Mouse (Mus musculus): ENCODE results near the gene Frem3. TPM values are rescaled to one million over a fixed set of nuclear protein-coding genes. Genes with fewer than 3 reads are reported as not detected.

The Frem3 gene
- 0.27 and 0.39 TPM in 2 replicates for polyA plus RNA-seq (2014; fragmentation: Nextera tagmentation; extraction: Ambion mirVana)

GRCm38 (mm10) chr8:80610549-80611440, at the start of gene Frem3:
TSS of gene Frem3 (plus strand) at chr8:80611080.
- Histone ChIP-seq H3K27ac (ENCODE audit: low read length) (no peak within 1 kb of the TSS), H3K27me3 (ENCODE audit: control insufficient read depth, insufficient read depth, low read length) (peaks cover 14% of the 10 kb centered on the region; the same call in 1 of the 2 replicates), H3K9ac (replicated peaks; ENCODE audit: low read depth, low read length) (no peak within 1 kb of the TSS), H3K4me3 (ENCODE audit: low read depth, low read length) (0 out of 2 replicates have a peak within 1 kb of the TSS, but pooled peaks have one; percentile 4), H3K4me1 (ENCODE audit: control insufficient read depth, insufficient read depth, low read length) (peaks cover 6% of the 10 kb centered on the region; the same call in 1 of the 2 replicates), H3K9me3 (ENCODE audit: control insufficient read depth, low read depth, low read length) (no peaks in the 10 kb centered on the region), H3K36me3 (ENCODE audit: control insufficient read depth, insufficient read depth, low read length) (no peaks in the 10 kb centered on the region), H3K4me2 (replicated peaks; ENCODE audit: low read depth, low read length) (peak within 1 kb of the TSS; percentile 29)
- 4% methylated on average over 32 of the region's 32 CpGs for WGBS
- ATAC-seq (ENCODE audit: insufficient number of reproducible peaks, insufficient read depth, low FRiP score, low read depth), result no peak

GRCm38 (mm10) chr8:80564205-80564839, 46.6 kb upstream of the Frem3 start:
- H3K9ac ChIP-seq (replicated peaks; ENCODE audit: low read depth, low read length), result no peak overlapping the region
- no peak overlapping the region for H3K4me3 ChIP-seq (ENCODE audit: low read depth, low read length)
- WGBS, result 79% methylated on average over 3 of the region's 3 CpGs
- no peaks in the 10 kb centered on the region for H3K27me3 ChIP-seq (ENCODE audit: control insufficient read depth, insufficient read depth, low read length)
- H3K4me2 ChIP-seq (replicated peaks; ENCODE audit: low read depth, low read length), result no peak overlapping the region
- H3K9me3 ChIP-seq (ENCODE audit: control insufficient read depth, low read depth, low read length), result no peaks in the 10 kb centered on the region
- no peak for ATAC-seq (ENCODE audit: insufficient number of reproducible peaks, insufficient read depth, low FRiP score, low read depth)
- no peaks in the 10 kb centered on the region for H3K36me3 ChIP-seq (ENCODE audit: control insufficient read depth, insufficient read depth, low read length)
- H3K4me1 ChIP-seq (ENCODE audit: control insufficient read depth, insufficient read depth, low read length), result no peaks in the 10 kb centered on the region
- no peak overlapping the region for H3K27ac ChIP-seq (ENCODE audit: low read length)

- Histone ChIP-seq H3K4me1 (ENCODE audit: control insufficient read depth, insufficient read depth, low read length) (no peaks in the 10 kb centered on the region), H3K27ac (ENCODE audit: low read length) (no peak overlapping the region), H3K4me3 (ENCODE audit: low read depth, low read length) (no peak overlapping the region), H3K27me3 (ENCODE audit: control insufficient read depth, insufficient read depth, low read length) (no peaks in the 10 kb centered on the region), H3K36me3 (ENCODE audit: control insufficient read depth, insufficient read depth, low read length) (no peaks in the 10 kb centered on the region), H3K9me3 (ENCODE audit: control insufficient read depth, low read depth, low read length) (no peaks in the 10 kb centered on the region), H3K9ac (replicated peaks; ENCODE audit: low read depth, low read length) (no peak overlapping the region), H3K4me2 (replicated peaks; ENCODE audit: low read depth, low read length) (no peak overlapping the region)
- ATAC-seq (ENCODE audit: insufficient number of reproducible peaks, insufficient read depth, low FRiP score, low read depth), result no peak
- WGBS, result 78% methylated on average over 1 of the region's 1 CpGs
These were observed 43.4 kb upstream of the Frem3 start for GRCm38 (mm10) chr8:80567471-80567870.

- no peaks in the 10 kb centered on the region for H3K9me3 ChIP-seq (ENCODE audit: control insufficient read depth, low read depth, low read length)
- H3K4me3 ChIP-seq (ENCODE audit: low read depth, low read length), result no peak overlapping the region
- ATAC-seq (ENCODE audit: insufficient number of reproducible peaks, insufficient read depth, low FRiP score, low read depth), result no peak
- no peak overlapping the region for H3K4me2 ChIP-seq (replicated peaks; ENCODE audit: low read depth, low read length)
- H3K9ac ChIP-seq (replicated peaks; ENCODE audit: low read depth, low read length), result no peak overlapping the region
- H3K27me3 ChIP-seq (ENCODE audit: control insufficient read depth, insufficient read depth, low read length), result no peaks in the 10 kb centered on the region
- H3K4me1 ChIP-seq (ENCODE audit: control insufficient read depth, insufficient read depth, low read length), result no peaks in the 10 kb centered on the region
- no peak overlapping the region for H3K27ac ChIP-seq (ENCODE audit: low read length)
- H3K36me3 ChIP-seq (ENCODE audit: control insufficient read depth, insufficient read depth, low read length), result no peaks in the 10 kb centered on the region
- WGBS, result 53% methylated on average over 6 of the region's 6 CpGs
These were observed 42.5 kb upstream of the Frem3 start for GRCm38 (mm10) chr8:80568243-80568995.

- Histone ChIP-seq H3K9me3 (ENCODE audit: control insufficient read depth, low read depth, low read length) (no peaks in the 10 kb centered on the region), H3K27me3 (ENCODE audit: control insufficient read depth, insufficient read depth, low read length) (no peaks in the 10 kb centered on the region), H3K9ac (replicated peaks; ENCODE audit: low read depth, low read length) (no peak overlapping the region), H3K4me3 (ENCODE audit: low read depth, low read length) (no peak overlapping the region), H3K4me2 (replicated peaks; ENCODE audit: low read depth, low read length) (no peak overlapping the region), H3K36me3 (ENCODE audit: control insufficient read depth, insufficient read depth, low read length) (no peaks in the 10 kb centered on the region), H3K4me1 (ENCODE audit: control insufficient read depth, insufficient read depth, low read length) (no peaks in the 10 kb centered on the region), H3K27ac (ENCODE audit: low read length) (no peak overlapping the region)
- WGBS, result 47% methylated on average over 1 of the region's 1 CpGs
- no peak for ATAC-seq (ENCODE audit: insufficient number of reproducible peaks, insufficient read depth, low FRiP score, low read depth)
These were observed 38.3 kb upstream of the Frem3 start for GRCm38 (mm10) chr8:80572417-80573061.

- no peaks in the 10 kb centered on the region for H3K27me3 ChIP-seq (ENCODE audit: control insufficient read depth, insufficient read depth, low read length)
- WGBS, result 73% methylated on average over 2 of the region's 2 CpGs
These were observed 33.8 kb upstream of the Frem3 start for GRCm38 (mm10) chr8:80577126-80577525.

GRCm38 (mm10) chr8:80579038-80579437, 31.8 kb upstream of the Frem3 start:
- Histone ChIP-seq H3K36me3 (ENCODE audit: control insufficient read depth, insufficient read depth, low read length) (no peaks in the 10 kb centered on the region), H3K27ac (ENCODE audit: low read length) (no peak overlapping the region), H3K4me2 (replicated peaks; ENCODE audit: low read depth, low read length) (no peak overlapping the region), H3K27me3 (ENCODE audit: control insufficient read depth, insufficient read depth, low read length) (no peaks in the 10 kb centered on the region), H3K4me1 (ENCODE audit: control insufficient read depth, insufficient read depth, low read length) (no peaks in the 10 kb centered on the region), H3K9me3 (ENCODE audit: control insufficient read depth, low read depth, low read length) (no peaks in the 10 kb centered on the region), H3K4me3 (ENCODE audit: low read depth, low read length) (no peak overlapping the region), H3K9ac (replicated peaks; ENCODE audit: low read depth, low read length) (no peak overlapping the region)
- WGBS, result 81% methylated on average over 1 of the region's 1 CpGs
- ATAC-seq (ENCODE audit: insufficient number of reproducible peaks, insufficient read depth, low FRiP score, low read depth), result no peak

More at GRCm38 (mm10) chr8:80577126-80577525, 33.8 kb upstream of the Frem3 start:
- no peak for ATAC-seq (ENCODE audit: insufficient number of reproducible peaks, insufficient read depth, low FRiP score, low read depth)
- H3K9ac ChIP-seq (replicated peaks; ENCODE audit: low read depth, low read length), result no peak overlapping the region
- H3K4me3 ChIP-seq (ENCODE audit: low read depth, low read length), result no peak overlapping the region
- H3K9me3 ChIP-seq (ENCODE audit: control insufficient read depth, low read depth, low read length), result no peaks in the 10 kb centered on the region
- H3K36me3 ChIP-seq (ENCODE audit: control insufficient read depth, insufficient read depth, low read length), result no peaks in the 10 kb centered on the region
- H3K4me1 ChIP-seq (ENCODE audit: control insufficient read depth, insufficient read depth, low read length), result no peaks in the 10 kb centered on the region
- H3K27ac ChIP-seq (ENCODE audit: low read length), result no peak overlapping the region
- H3K4me2 ChIP-seq (replicated peaks; ENCODE audit: low read depth, low read length), result no peak overlapping the region

- WGBS, result 81% methylated on average over 5 of the region's 5 CpGs
These were observed 18.3 kb upstream of the Frem3 start for GRCm38 (mm10) chr8:80592626-80593025.

More at GRCm38 (mm10) chr8:80592626-80593025, 18.3 kb upstream of the Frem3 start:
- H3K27me3 ChIP-seq (ENCODE audit: control insufficient read depth, insufficient read depth, low read length), result no peaks in the 10 kb centered on the region
- no peak for ATAC-seq (ENCODE audit: insufficient number of reproducible peaks, insufficient read depth, low FRiP score, low read depth)
- H3K9ac ChIP-seq (replicated peaks; ENCODE audit: low read depth, low read length), result no peak overlapping the region
- H3K4me3 ChIP-seq (ENCODE audit: low read depth, low read length), result no peak overlapping the region
- no peaks in the 10 kb centered on the region for H3K4me1 ChIP-seq (ENCODE audit: control insufficient read depth, insufficient read depth, low read length)
- H3K9me3 ChIP-seq (ENCODE audit: control insufficient read depth, low read depth, low read length), result no peaks in the 10 kb centered on the region
- H3K36me3 ChIP-seq (ENCODE audit: control insufficient read depth, insufficient read depth, low read length), result no peaks in the 10 kb centered on the region
- no peak overlapping the region for H3K4me2 ChIP-seq (replicated peaks; ENCODE audit: low read depth, low read length)
- no peak overlapping the region for H3K27ac ChIP-seq (ENCODE audit: low read length)
